Mouse (Mus musculus): ENCODE data around the gene Ndufaf2.

GRCm38 (mm10) chr13:107954445-107955261 is 203.8 kb downstream of the Ndufaf2 start:
- TF ChIP-seq CTCF (conservative IDR thresholded peaks at IDR 0.05 in 1 of 2, IDR thresholded peaks at IDR 0.05 in 1 of 2; ENCODE audit: low read depth in 2 of 2, low read length in 2 of 2) (no peak), MAX (IDR thresholded peaks at IDR 0.05; ENCODE audit: low read length) (no peak), POLR2A (IDR thresholded peaks at IDR 0.05; ENCODE audit: low read depth, low read length) (no peak; the same call in 1 of the 2 replicates), MYC (IDR thresholded peaks at IDR 0.05; ENCODE audit: low read depth, low read length) (no peak), TCF12 (IDR thresholded peaks at IDR 0.05; ENCODE audit: low read depth, low read length) (no peak), JUND (conservative IDR thresholded peaks at IDR 0.05; ENCODE audit: low read depth, low read length) (no peak), KAT2A (IDR thresholded peaks at IDR 0.05; ENCODE audit: insufficient replicate concordance, low read length) (no peak), EP300 (IDR thresholded peaks at IDR 0.05; ENCODE audit: low read length) (no peak; the same call in 1 of the 2 replicates), ZMIZ1 (IDR thresholded peaks at IDR 0.05; ENCODE audit: low read depth, low read length) (no peak), POLR2AphosphoS2 (IDR thresholded peaks at IDR 0.05; ENCODE audit: low read depth, low read length) (no peak), HCFC1 (IDR thresholded peaks at IDR 0.05; ENCODE audit: low read depth, low read length) (no peak), CHD2 (IDR thresholded peaks at IDR 0.05; ENCODE audit: low read length) (no peak), CHD1 (IDR thresholded peaks at IDR 0.05; ENCODE audit: low read depth, low read length) (peak; percentile 58; the same call in 1 of the 2 replicates)

Measured in CH12.LX (cell line).